Mouse (Mus musculus) thymus, postnatal 10 days (tissue): ENCODE measurements at regions not wholly inside any gene's neighbourhood (a gene's known extent, or its start where the extent isn't known, plus 50 kb on each side); places are given as distances from the start of the nearest gene placed in this dataset.

Experiments
- DNase-seq, 2 experiments: peaks; one replicate each; pipeline ENCODE4 v3.0.0; 2021; ENCODE audit warnings: low spot score in 2 of 2

DNA sequence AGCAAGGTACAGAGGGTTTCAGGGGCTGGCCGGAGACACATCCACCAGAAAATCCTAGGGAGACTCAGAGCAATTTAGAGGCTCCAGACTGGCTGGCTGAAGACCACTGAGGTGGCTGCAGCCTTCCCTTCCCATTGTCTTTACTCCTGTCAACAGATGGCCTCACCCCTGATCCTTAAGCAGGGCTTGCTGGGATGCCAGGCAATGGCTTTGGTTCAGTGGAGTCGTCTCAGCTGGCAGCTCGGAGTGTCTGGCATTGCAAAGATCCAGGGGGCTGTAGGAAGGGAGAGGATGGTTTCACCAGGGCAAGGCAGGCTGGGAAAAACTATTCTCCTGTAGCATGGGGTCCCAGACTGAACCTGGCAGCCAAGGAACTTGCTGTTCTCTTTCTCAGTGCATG lies 395.8 kb downstream of the Tshz3 start:
- DNase-seq = no peak

DNA sequence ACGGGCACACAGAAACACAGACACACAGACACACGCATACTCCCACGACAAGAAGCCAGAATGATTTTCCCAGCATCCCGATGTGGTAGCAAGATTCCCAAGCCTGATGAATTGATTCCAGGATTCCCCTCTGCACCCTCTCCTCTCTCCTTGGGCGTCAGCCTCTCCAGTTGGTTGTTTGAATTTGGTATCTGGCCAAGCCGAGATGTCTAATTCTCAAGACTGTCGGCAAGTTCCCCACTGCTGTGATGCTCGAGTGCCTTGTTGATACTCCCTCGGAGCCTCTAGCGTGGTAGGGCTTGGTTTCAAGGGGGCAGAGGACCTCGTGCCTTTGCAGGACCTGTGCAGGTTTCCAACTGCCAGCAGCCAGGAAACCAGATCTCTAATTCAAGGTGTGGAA lies 397.9 kb downstream of the Tshz3 start:
- DNase-seq = no peak

DNA sequence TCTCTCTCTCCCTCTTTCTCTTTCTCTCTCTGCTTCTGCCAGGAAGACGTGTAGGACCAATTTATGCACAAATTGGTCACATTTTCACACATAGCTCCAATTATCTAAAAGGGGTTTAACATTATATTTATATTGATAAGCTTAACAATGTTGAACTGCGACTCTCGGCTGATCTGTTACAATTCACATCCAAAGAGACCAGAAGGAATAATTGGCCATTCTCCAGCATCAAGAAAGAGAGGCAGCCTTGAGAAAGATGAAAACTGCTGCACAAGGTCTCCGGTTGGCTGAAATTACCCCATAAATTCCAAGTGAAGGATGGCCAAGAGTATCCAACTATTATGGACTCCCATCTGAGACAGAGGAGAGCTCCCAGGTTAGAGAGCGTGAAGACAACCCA lies 398.4 kb downstream of the Tshz3 start:
- no peak for DNase-seq

DNA sequence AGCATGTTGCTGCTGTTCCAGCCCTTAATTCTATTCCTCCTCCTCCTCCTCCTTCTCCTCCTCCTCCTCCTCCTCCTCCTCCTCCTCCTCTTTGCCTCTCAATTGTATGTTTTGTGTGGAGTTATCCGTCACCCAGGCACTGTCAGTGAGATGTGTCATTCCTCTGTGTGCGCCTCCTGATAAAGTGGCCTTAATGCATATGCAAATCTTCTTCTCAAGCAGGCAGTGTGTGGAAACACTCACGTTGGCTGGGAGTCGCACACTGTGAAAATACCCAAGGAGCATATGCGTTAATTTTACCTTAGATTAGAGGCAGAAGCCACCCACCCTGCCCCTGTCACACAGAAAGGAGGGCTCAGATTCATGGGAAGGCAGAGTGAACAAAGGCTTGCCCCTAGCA lies 401.0 kb downstream of the Tshz3 start:
- DNase-seq = no peak

DNA sequence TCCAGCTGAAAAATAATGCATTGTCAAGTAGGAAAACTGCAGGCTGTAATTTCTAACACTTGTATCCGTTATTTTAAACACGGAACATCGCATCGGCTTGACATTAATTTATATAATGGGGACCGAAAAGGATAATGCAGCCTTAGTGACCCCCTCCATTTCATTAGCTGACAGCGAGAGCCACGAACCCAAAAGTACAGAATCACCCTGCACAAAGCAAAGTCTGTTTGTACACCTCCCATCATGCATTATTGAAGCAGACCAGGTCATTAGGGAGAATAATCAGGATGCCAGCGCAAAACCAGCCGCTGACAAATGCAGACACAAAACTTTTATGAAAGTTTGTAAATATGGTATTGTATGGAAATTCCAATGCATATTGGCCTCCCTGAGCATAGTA lies 406.8 kb downstream of the Tshz3 start:
- DNase-seq = no peak

DNA sequence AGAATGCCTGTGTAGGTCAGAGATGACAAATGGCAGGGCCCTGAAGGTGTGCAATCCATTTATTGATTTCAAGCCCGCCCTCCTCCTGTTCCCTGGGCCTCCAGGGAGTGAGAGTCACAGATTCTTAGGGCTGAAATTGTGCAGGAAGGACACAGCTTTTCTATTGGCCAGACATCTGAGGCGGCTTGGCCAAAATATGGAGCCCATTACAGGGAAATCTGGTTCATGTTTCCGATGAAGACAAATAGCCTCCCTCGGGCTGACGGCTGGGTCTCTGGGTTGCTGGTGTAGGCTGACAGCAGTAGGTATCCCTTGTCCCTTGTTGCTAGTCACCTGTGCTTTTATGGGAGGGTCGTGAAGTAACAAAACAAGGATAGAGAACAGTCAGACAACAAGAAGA lies 413.2 kb downstream of the Tshz3 start:
- DNase-seq = no peak

DNA sequence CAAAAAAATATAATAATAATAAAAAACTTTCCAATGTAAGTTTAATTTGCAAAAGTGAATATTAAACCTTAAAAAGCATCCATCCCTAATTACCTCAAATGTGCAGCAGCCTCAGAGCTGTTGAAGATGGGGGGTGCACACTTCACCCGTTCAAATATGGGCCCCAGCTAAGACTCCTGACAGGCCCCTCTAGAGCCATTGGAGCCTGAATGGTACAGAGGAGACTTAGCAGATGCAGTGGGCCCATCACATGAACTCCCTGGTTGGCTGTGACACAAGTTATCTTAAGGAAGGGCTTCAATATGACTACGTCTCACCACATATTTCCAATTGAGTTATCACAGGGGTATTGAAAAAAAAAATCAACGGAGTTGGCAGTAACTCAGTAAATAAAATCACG lies 422.9 kb downstream of the Tshz3 start:
- no peak for DNase-seq

DNA sequence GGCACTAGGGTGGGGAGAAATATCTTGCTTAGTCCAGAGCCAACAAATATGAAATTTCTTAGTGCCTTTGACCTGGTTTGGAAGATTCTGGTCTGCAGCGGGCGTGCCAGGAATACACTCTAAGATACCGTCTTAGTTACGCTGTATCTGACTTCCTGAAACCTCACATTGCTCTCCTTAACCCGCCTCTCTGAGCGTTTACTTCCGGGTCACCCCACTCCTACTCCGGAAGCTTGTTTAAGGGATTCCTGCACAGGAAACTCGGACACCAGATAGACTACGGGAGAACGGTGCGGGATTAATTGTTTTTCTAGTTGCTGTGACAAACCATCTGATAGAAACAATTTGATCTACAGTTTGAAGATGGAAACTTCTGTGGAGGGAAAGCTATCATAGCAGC lies 442.3 kb downstream of the Tshz3 start:
- DNase-seq = no peak

DNA sequence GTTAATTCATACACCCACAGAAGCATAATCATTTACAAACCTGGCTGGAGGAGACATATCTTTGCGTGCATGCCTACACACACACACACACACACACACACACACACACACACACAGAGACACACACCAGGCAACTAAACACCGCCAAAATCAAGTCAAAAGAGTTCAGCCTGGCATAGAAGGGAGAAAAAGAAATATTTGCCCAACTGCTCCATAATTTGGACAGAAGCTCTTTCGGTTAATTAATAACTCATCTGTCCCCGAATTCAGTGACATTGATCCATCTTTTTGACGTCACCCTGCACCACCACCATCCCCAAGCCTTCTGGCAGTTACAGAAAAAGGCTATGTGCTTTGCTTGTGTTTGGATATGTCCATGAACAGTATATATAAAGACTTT lies 444.9 kb downstream of the Tshz3 start:
- DNase-seq = no peak

DNA sequence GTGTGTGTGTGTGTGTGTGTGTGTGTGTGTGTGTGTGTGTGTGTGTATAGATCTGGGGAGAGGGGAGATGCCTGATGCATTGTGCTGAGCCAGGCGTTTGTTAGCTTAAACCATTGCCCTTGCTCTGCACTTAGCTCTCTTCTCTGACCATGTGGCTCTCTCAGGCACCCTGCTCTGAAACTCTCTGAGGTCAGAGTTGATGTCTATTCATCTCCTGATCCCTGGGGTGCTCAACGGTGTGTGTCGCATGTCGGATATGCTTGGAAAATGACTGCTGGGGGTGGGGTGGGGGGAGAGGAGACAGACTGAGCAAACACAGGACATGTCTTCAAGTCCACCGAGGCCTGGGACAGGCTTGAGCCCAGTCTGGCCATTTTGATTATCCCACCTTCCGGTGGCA lies 446.4 kb downstream of the Tshz3 start:
- no peak for DNase-seq

DNA sequence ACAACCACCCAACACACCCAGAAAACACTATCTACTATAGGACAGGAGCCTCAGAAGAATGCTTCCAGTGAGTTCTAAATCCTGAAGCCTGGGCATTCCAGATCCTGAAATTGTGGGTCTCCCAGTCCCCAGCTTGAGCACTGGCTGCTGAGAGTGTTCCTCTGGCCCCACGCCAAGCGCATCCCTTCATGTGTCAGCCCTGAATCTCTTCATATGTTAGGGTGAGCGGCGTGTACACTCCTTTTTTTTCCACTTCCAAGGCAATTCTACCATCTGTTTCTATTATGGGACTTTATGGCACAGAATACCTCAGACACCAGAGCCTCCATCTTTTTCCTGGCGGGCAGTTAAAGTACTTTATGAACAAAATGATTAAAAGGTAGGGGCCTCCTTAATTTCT lies 451.8 kb downstream of the Tshz3 start:
- DNase-seq = no peak

DNA sequence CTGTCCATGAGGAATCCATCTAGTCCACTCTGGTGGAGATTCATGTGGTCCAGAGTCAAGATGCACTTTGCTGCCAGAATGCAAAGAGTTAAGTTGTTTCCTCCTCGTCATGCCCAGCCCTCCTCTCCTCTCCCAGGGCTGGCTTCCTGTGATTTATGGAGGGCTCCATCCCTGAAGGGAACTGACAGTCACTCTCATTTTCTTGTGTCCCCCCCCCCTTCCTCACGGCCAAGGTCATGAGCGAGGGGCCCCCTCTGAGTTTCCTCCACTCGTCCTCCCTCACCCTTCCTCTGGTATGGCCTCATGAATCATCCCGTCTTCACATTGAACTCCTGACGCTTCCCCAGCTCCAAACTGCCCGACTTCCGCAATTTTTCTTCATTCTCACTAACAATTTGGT lies 461.9 kb downstream of the Tshz3 start:
- DNase-seq = no peak

DNA sequence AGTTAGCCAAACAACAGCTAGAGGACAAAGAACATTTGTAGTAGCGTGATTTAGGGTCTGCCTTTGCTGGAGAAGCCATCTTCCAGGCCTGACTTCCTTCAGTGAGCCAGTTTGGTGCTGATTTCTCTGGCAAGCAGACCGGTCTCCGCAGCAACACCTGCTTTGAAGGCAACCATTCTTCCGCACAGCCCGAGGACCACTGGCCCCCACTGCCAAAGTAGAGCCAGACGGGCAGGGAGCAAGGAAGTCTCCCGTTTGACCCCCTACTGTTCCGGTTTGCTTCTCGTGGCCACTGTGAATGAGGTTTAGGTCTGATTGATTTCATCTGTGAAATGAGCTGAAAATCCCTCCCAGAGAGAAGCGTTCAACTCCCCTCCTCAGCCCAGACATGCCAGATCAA lies 471.0 kb downstream of the Tshz3 start:
- no peak for DNase-seq

DNA sequence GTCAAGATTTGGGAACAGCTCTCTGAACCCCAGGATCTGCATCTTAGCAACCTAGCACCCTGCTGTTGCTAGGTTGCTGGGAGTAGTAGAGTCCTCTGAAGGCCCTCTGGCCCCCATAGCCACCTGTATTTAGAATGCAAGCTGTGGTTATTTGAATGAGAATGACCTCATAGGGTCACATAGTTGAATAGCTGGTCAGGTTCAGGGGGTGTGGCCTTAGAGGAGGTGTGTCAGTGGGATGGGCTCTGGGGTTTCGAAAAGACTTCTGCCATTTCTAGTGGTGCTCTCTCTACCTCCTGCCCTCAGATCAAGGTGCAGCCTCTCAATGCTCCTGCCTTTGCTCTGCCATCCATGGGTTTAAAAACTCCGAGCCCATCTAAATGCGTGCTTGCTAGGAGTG lies 477.8 kb downstream of the Tshz3 start:
- DNase-seq = no peak

DNA sequence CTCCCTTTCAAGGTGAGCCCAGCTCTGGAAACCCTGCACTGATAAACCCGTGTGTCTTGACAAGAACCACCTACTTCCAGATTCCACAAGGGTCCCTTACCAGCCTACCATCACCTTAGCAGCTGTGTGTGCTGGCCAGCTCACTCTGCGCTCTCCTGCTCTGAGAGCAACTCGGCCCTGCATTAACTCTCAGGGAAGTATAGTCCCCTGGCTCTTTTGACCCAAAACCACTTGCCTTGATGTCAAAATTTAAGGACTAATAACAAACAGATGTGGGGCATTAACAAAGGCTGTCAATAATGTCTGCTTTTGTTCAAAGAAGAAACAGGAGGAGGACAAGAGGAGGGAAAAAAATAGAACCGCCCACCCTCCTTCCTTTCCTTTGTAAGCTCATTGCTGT lies 480.3 kb downstream of the Tshz3 start:
- DNase-seq = no peak

DNA sequence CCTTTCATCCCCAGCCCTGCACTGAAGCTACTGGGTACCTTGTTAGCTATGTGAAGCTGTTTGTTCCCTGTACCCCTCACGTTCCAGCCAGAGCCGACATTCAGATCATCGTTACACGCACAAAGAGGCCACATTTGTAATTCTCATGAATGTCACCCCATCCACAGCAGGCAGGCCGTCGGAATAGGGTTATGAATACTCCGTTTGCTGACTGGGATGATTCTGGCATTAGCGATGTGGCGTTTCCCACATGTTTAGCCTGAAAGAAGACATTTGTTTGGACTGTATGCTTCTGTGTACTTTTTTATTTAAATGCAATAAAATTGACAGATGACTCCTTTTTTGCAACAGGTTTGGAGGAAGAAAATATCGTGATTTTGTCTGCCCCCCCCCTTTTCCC lies 482.0 kb downstream of the Tshz3 start:
- DNase-seq = no peak

DNA sequence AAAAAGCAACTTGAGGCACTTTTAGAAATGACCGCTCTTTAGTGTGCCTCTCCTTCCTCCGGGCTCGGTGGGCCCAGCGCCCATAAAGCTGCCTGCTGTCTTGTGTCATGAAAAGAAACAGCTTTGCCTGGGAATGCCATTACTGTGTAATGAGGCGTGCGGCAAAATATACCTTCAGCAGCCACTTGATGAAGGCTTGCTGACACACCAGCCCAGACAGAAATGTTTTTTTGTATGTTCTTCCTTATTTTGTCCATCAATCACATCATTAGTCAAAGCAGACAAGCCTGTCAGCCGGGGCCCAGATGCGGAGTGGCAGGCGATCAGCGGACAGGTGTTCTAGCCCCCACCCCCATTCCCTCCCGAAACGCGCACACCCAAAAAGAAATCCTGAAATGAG lies 482.5 kb downstream of the Tshz3 start:
- DNase-seq = no peak

DNA sequence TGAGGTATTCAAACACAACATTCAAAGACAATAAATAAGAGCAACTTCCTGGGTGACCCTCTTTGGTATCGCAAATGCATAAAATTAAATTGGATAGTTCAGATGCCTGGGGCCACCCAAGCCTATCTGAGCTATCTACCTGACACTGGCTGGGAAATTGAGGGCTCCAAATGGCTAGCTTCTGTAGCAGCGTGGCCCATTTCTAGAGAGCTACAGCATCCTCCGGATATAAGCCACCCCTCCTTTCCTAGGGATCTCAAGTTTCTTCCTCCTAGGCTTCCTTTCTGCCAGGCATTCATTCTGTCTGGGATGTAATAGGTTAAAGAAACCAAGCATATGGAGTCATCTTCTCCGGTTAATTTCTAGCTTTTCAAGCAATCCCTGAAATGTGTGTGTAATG lies 483.2 kb downstream of the Tshz3 start:
- DNase-seq = no peak

DNA sequence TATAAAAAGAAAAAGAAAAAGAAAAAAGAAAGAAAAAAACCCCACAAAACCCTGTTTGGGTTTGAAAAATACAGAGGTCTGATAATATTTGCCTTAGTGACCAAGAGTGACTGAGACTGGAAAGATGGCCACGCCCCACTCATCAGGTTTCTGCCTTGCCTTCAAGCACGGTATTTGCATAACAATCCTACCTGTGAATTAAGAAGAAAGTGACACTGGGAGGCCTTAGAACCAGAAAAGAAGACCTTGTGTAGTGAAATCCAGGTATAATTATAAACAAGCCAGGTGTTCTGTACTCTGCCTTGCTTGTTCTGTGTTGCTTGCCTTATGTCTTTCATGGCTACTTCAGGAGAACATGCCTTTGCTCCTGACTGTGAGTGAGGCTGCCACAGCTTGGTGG lies 494.6 kb downstream of the Tshz3 start:
- no peak for DNase-seq

DNA sequence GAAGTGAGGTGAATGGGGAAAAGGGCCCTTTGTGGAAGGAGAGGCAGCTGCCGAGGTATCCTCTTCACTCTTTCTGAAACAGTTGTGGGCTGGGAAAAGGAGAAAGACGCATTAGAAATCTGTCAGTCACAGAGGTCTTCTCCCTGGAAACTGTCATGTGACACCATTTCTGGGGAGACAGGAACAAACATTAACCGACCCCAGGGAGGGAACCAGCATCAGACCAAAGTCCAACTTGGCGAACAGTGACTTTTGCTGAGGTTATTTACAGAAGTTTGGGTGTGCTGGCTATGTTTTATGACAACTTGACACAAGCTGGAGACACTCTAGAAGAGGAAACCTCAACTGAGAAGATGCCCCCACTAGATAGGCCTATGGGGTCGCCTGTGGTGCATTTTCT lies 506.9 kb downstream of the Tshz3 start:
- no peak for DNase-seq

DNA sequence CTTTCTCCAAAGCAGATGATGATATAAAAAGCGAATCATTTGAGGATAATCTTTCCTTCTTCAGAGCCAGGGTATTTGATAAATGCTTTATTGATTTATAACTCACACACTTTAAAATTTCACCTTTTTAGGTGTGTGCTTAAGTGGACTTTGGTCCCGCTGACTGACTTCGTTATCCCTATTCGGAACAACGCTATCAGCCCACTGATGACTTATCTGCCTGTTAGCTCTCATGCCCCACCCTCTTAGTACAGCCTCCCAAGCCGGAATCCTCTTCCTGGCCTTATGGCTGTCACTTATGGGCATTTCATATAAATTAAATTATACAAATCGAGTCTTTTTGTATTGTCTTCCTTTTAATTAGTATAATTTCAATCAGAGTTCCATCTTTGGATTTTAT lies 510.4 kb downstream of the Tshz3 start:
- DNase-seq = no peak

DNA sequence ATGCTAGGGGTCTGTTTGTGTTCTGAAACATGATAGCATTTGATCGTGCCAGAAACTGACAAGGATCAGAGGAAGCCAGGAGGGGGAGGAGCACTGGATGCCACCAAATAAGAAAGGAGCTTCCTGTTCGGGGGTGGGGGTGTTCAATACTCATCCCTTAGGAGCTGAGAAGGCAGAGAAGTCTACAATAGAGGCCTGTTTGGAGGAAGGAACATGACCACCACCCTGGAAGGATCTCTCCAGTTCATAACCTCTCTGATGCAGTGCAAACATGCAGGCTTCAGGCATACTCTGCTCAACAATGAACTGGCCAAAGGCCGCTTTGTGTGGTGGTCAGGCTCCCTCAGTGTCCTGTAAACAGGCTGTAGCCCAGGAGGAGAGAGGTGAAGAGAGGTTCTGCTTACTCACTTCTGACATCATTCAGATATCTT lies 515.8 kb downstream of the Tshz3 start:
- no peak for DNase-seq

DNA sequence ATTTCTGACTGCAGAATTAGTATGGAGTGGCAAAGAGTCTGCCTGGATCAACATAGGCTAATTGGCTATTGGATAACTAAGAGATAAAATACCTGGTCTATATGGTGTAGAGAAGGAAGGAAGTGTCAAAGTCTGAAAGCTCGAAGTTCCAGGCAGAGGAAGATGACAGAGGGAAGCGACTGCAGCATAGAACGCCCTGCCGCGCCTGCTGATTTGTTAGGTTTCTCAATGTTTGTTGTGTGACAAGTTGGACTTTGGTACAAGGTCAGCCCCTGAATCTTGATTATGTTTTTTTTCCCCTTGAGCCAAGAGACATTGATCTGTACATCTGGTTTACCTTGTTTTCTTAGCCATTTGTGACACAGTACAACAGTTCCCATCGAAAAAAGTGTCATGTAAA lies 517.6 kb downstream of the Tshz3 start:
- DNase-seq = no peak

DNA sequence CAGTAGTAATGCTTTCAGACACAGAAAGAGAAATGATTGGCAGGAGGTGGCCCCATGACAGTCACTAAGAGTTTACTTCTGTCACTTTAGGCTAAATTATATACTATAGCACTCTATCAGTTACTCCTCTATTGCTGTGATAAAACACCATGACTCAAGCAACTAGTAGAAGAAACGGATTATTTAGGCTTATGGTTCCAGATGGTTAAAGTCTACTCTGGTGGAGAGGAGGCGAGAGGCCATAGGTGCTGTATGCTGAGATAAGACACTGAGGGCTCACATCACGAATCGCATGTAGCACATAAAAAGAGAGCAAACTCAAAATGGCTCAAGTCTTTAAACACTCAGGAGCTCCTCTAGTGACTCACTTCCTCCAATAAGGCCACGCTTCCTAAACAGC lies 522.6 kb downstream of the Tshz3 start:
- DNase-seq = no peak

DNA sequence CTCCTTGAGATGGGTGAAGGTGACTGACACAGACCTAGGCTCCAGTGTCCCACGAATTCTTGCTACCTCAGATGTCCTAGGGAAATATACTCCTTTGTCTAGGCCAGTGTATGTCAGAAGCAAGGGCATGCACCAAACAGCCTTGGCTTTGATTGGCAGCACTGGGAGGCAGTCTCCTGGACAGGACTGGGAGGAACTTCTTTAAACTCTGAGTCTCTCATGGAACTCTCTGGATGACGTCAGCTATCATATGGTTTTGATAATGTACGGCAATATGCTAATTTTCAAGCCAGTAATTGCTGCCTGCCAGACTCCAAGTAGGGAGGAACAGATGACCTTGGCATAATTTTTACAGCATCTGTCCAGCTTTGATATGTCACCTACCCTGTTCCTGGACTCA lies 528.5 kb downstream of the Tshz3 start:
- DNase-seq = no peak
